Mouse (Mus musculus) neural tube, embryonic 13.5 days (tissue): ENCODE measurements around the gene Krt78. TPM values are rescaled to one million over a fixed set of nuclear protein-coding genes. Genes with fewer than 3 reads are reported as not detected.

Source experiments
- ATAC-seq: fragments of 200-750 bp; cut with Nextera tagmentation; 2 replicates; pipeline ENCODE4 v1.8.0; 2017; ENCODE audit warnings: low read depth, mild to moderate bottlenecking, moderate TSS enrichment, moderate library complexity
- H3K27ac ChIP-seq: fragments of 300-500 bp; sonication (generic); replicated peaks from 2 replicates; pipeline ENCODE4 v1.5.1; 2015; ENCODE audit warnings: moderate library complexity, mild to moderate bottlenecking, inconsistent platforms
- H3K27me3 ChIP-seq: fragments of 300-500 bp; sonication (generic); 2 replicates; pipeline ENCODE4 v1.6.1; 2015; ENCODE audit warnings: mild to moderate bottlenecking, inconsistent platforms
- H3K36me3 ChIP-seq: fragments of 300-500 bp; sonication (generic); 2 replicates; pipeline ENCODE4 v1.6.1; 2015; ENCODE audit warnings: mild to moderate bottlenecking, inconsistent platforms
- H3K4me1 ChIP-seq: fragments of 300-500 bp; sonication (generic); replicated peaks from 2 replicates; pipeline ENCODE4 v1.6.1; 2015; ENCODE audit warnings: inconsistent platforms
- H3K4me2 ChIP-seq: fragments of 300-500 bp; sonication (generic); 2 replicates; pipeline ENCODE4 v1.6.1; 2015; ENCODE audit warnings: inconsistent platforms, mild to moderate bottlenecking, moderate library complexity
- H3K4me3 ChIP-seq: fragments of 300-500 bp; sonication (generic); 2 replicates; pipeline ENCODE4 v1.5.1; 2015; ENCODE audit warnings: mild to moderate bottlenecking, inconsistent platforms
- H3K9ac ChIP-seq: fragments of 300-500 bp; sonication (generic); 2 replicates; pipeline ENCODE4 v1.6.1; 2015; ENCODE audit warnings: moderate library complexity, mild to moderate bottlenecking, inconsistent platforms
- H3K9me3 ChIP-seq: fragments of 300-500 bp; sonication (generic); 2 replicates; pipeline ENCODE4 v1.6.1; 2016; ENCODE audit warnings: inconsistent platforms
- WGBS: fragments of 180-500 bp; shearing (Covaris S2); methylation state at CpG from one replicate; pipeline ENCODE4 v1.1.7; 2015; 5-methylcytosine and 5-hydroxymethylcytosine counted together
- polyA plus RNA-seq: library from polyadenylated mRNA; unstranded; fragments of >200 nt; fragmentation: Nextera tagmentation; extraction: Ambion mirVana; gene quantifications from 2 replicates; pipeline ENCODE4 v1.2.1, GENCODE M21; 2015

Gene Krt78
- polyA plus RNA-seq, 1 experiment from 2014 or later = not detected

GRCm38 (mm10) chr15:101922296-101922695, 31.8 kb downstream of the Krt78 start:
- 90% methylated on average over 2 of the region's 2 CpGs for WGBS
- H3K9me3 ChIP-seq = no peaks in the 10 kb centered on the region
- H3K4me3 ChIP-seq = no peak overlapping the region
- no peaks in the 10 kb centered on the region for H3K27me3 ChIP-seq
- H3K27ac ChIP-seq = no peak overlapping the region
- H3K36me3 ChIP-seq = no peaks in the 10 kb centered on the region
- H3K9ac ChIP-seq = no peak overlapping the region
- H3K4me1 ChIP-seq = no peaks in the 10 kb centered on the region
- no peak overlapping the region for H3K4me2 ChIP-seq
- ATAC-seq = no peak

GRCm38 (mm10) chr15:101916072-101916471, 38.0 kb downstream of the Krt78 start:
- no peak overlapping the region for H3K4me2 ChIP-seq
- WGBS = 78% methylated on average over 2 of the region's 2 CpGs
- H3K27me3 ChIP-seq = no peaks in the 10 kb centered on the region

DNA sequence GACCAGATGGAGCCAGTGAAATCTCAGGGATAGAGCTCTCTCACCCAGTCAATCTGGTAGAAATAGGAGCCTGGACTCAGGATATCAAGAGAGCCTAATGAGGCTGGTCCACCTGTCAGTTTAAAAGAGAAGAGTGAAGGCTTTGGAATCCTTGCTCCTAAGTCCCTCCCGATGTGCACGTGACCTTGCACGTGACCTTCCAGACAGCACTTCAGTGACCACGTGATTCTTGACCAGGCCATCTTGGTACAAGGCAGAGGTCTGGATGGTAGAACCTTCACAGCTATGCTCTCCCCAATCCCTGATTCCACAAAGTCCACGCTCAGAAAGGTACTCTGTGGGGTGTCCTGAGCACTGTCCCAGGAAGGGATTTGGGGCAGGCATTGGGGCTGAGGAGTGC, 49.2 kb downstream of the Krt78 start:
- no peak overlapping the region for H3K4me3 ChIP-seq
- WGBS = 80% methylated on average over 5 of the region's 5 CpGs

More at GRCm38 (mm10) chr15:101916072-101916471, 38.0 kb downstream of the Krt78 start:
- H3K27ac ChIP-seq = no peak overlapping the region
- no peaks in the 10 kb centered on the region for H3K4me1 ChIP-seq
- H3K36me3 ChIP-seq = no peaks in the 10 kb centered on the region
- ATAC-seq = no peak
- no peak overlapping the region for H3K4me3 ChIP-seq
- no peaks in the 10 kb centered on the region for H3K9me3 ChIP-seq
- no peak overlapping the region for H3K9ac ChIP-seq

DNA sequence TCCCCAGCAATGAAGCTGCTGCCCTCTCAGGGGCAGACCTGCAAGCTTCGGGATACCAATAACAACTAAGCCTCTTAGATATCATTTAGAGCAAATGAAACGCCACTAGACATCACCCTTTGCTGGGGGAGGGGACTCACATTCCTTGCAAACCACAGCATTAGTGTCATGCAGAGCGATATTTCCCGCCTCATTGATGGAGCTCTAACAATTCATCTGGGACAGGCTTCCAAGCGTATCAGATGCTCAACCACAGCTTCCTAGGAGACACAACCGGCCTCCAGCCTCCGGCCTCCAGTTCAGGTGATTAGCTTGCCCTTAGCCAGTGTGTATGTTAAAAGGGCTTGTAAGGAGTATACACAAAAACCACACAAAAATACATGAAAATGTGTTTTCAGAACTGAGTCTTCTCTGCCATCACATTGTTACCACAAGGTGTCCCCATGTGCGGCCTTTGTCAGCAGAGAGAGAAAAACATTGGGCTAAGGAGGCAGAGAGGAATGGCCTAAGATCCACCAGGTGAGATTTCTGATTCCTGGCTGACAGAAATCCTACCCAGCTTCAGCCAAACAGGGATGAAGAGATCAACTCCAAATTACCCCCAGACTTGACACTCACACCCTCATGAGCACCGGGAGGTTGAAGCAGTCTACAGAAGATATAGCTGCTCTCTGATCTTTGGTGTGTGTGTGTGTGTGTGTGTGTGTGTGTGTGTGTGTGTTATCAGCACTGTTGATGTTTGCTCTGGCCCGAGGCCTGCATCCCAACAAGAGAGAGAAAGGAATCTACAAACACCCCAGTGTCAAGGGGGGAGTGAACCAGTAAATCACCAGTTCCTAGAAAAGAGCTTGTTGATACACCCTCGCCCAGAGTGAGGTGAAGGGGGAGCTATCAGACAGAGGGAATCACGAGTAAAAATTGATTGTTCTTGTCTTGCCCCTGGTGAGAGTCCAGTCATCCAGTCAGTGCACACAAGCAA, 51.6 kb downstream of the Krt78 start:
- no peak overlapping the region for H3K9ac ChIP-seq
- no peaks in the 10 kb centered on the region for H3K9me3 ChIP-seq
- 58% methylated on average over 12 of the region's 12 CpGs for WGBS
- no peak overlapping the region for H3K4me3 ChIP-seq
- H3K27me3 ChIP-seq = no peaks in the 10 kb centered on the region
- no peak for ATAC-seq
- H3K36me3 ChIP-seq = no peaks in the 10 kb centered on the region
- H3K4me2 ChIP-seq = no peak overlapping the region
- H3K4me1 ChIP-seq = peaks cover 5% of the 10 kb centered on the region
- no peak overlapping the region for H3K27ac ChIP-seq

More for the DNA sequence above, 49.2 kb downstream of the Krt78 start:
- H3K27ac ChIP-seq = no peak overlapping the region
- no peak overlapping the region for H3K4me2 ChIP-seq
- H3K27me3 ChIP-seq = no peaks in the 10 kb centered on the region
- H3K9me3 ChIP-seq = no peaks in the 10 kb centered on the region
- H3K4me1 ChIP-seq = peaks cover 5% of the 10 kb centered on the region
- no peak for ATAC-seq
- H3K9ac ChIP-seq = no peak overlapping the region
- no peaks in the 10 kb centered on the region for H3K36me3 ChIP-seq

Other genes with a start within 250 kb of the Krt78 start
- gene Krt5, start 241.4 kb downstream of the Krt78 start, polyA plus RNA-seq = 1.1 and 4.4 TPM in 2 replicates
- gene Krt71, start 211.2 kb downstream of the Krt78 start, polyA plus RNA-seq = 0.34 TPM in 1 of 2 replicates, not detected in the other
- not detected in 2 replicates for gene Krt72, start 167.8 kb downstream of the Krt78 start, polyA plus RNA-seq
- gene Krt73, start 151.9 kb downstream of the Krt78 start, polyA plus RNA-seq = 0.43 and 0.44 TPM in 2 replicates
- not detected in 2 replicates for gene Krt2, start 136.1 kb downstream of the Krt78 start, polyA plus RNA-seq
- gene Krt1, start 103.5 kb downstream of the Krt78 start, polyA plus RNA-seq = 7.0 and 8.6 TPM in 2 replicates
- gene Krt77, start 84.6 kb downstream of the Krt78 start, polyA plus RNA-seq = 0.12 and 0.13 TPM in 2 replicates
- gene Krt76, start 61.4 kb downstream of the Krt78 start, polyA plus RNA-seq = not detected in 2 replicates
- 0.11 TPM in 1 of 2 replicates, not detected in the other for gene Krt4, start 29.6 kb downstream of the Krt78 start, polyA plus RNA-seq
- 0.32 TPM in 2 replicates for gene Krt79, start 14.0 kb downstream of the Krt78 start, polyA plus RNA-seq
- gene Krt8, start 50.2 kb upstream of the Krt78 start, polyA plus RNA-seq = 0.82 and 4.3 TPM in 2 replicates
- gene Krt18, start 73.9 kb upstream of the Krt78 start, polyA plus RNA-seq = 1.4 and 3.8 TPM in 2 replicates
- 81.2 and 90.3 TPM in 2 replicates for gene Eif4b, start 119.5 kb upstream of the Krt78 start, polyA plus RNA-seq
- 10.5 and 15.9 TPM in 2 replicates for gene Tns2, start 146.1 kb upstream of the Krt78 start, polyA plus RNA-seq
- 54.1 and 55.9 TPM in 2 replicates for gene Spryd3, start 181.9 kb upstream of the Krt78 start, polyA plus RNA-seq
- 0.36 and 1.2 TPM in 2 replicates for gene Igfbp6, start 190.1 kb upstream of the Krt78 start, polyA plus RNA-seq
- 0.11 TPM in 1 of 2 replicates, not detected in the other for gene Soat2, start 196.2 kb upstream of the Krt78 start, polyA plus RNA-seq
- 64.8 and 67.9 TPM in 2 replicates for gene Zfp740, start 249.0 kb upstream of the Krt78 start, polyA plus RNA-seq